Mouse (Mus musculus) thymus, postnatal 14 days (tissue): ENCODE measurements around the gene Rhbdl1.
"Not testable (repeated sequence)": the region's sequence is repeated elsewhere in the genome, so short reads cannot be mapped to it uniquely, and the experiment has no call there.

Source experiments
- DNase-seq: peaks from one replicate; pipeline ENCODE4 v3.0.0; 2021

Gene Rhbdl1

DNA sequence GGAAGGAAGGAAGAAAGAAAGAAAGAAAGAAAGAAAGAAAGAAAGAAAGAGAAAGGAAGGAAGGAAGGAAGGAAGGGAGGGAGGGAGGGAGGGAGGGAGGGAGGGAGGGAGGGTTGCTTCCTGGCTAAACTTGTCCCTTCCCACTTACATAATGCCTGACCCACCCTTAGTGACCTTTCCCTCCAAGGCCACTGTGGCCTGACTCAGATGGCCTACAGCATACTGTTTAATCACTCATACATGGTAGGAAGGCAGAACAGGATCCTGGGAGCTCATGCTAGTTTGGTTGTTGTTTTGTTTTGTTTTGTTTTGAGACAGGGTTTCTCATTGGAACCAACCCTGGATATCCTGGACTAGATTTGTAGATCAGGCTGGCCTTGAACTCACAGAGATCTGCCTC lies 34.5 kb upstream of the Rhbdl1 start:
- DNase-seq = not testable (repeated sequence)

DNA sequence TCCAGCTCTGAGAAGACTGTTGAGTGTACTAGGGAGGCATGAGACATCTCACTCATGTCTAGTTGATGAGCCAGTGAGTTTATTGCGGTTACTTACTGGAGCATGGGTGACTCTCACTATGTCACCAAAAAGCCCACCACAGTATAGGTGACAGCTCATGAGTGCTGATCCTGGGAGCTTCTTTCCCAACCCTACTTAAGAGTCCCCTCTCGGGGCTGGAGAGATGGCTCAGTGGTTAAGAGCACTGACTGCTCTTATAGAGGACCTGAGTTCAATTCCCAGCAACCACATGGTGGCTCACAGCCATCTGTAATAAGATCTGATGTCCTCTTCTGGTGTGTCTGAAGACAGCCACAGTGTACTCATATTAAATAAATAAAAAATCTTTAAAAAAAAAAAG lies 32.9 kb upstream of the Rhbdl1 start:
- no peak for DNase-seq

DNA sequence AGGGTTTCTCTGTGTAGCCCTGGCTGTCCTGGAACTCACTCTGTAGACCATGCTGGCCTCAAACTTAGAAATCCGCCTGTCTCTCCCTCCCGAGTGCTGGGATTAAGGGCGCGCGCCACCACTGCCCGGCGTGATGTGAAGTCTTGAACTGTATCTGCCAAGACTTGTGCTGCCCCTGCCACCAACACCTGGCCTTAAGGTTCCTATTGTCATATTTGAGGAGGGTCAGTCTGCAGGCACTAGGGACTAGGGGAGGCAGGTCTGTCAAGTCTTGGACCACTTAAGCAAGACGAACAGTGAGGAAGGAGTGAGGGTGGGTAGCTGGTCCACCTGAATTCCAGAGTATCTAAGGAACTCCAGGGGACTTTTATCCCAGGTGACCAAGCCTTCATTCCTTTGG lies 32.4 kb upstream of the Rhbdl1 start:
- DNase-seq = no peak

DNA sequence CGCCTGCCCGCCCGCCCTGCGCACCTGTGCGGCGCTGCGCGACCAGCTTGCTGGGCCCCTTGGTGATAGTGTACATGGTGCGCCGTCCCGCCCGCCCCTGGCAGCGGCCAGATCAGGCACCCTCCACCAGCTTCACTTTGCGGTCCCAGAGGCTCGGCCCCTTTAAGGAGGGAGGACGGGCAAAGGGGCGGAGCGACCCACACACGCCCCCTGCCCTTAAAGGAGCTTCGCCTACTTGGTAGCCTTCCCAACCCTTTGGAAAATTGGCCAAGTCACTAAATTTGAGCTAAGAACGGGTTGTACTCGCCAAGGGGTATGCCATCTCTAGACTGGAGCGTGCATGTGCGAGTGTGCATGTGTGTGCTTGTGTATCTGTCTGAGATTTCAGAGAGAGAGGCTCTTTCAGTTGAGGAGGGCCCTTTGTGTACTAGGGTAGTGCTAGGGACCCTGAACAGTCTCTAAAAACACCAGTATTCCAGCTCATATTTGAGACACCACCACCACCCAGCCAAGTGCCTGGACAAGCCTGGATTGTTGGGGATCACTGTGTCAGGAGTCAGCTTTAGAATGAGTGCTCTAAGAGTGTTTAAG lies 31.6 kb upstream of the Rhbdl1 start, which contains the start of gene Mcrip2:
TSS of gene Mcrip2 (minus strand) at position 164 of the 591 bp plus-strand sequence.
- DNase-seq = peak; percentile 79

DNA sequence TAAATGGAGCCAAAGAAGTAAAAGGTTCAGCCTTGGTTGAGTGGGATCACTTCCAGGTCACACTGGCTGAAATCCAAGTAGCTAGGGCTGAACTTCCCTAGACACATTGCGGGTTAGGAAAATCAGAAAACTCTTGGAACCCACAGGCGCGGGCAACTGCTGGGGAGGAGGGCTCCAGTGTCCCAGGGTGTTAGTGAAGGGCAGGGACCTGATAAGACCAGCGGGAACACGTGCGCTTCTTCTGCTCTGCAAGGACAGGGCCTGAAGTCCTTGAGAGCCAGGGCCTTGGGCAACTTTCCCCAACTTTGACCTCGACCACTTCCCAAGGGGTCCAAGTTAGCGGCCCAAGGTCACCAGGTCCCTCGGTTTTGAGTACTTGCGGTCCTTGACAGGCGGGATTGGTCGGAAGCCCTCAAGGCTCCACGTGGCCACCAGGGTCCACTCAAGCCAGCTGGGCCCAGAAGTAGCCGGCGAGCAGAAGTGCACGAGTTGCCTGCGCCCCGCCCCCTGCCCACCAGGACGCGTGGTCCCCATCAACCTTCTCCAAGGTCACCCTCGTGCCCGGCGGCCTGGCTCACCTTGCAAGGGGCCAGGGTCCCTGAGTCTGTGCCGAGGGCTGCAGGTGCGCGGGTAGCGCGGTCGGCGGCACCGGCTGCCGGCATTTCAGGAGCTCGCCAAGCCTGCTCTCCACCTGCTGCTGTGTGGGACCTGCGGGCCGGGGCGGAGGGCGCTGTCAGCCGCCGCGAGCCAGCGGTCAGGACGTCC lies 30.9 kb upstream of the Rhbdl1 start:
- DNase-seq = no peak

DNA sequence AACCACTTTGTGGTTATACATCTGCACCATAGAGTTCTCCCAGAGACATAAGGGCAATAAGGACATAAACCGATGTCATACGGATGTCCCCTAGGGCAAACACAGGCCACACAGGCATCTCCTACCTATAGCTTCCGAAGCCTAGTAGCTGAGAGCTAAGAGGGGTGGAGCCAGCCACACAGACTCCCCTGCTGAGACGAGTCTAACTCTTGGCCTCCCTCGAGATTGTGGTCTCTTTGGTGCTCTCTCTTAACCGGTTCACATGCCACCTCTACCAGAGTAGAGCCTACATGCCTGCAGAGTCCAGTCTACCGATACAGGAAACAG lies 30.4 kb upstream of the Rhbdl1 start:
- peak; percentile 57 for DNase-seq

- no peak for DNase-seq
Observed at GRCm38 (mm10) chr17:25866172-25866571, 29.1 kb upstream of the Rhbdl1 start.

- DNase-seq = no peak
Observed at GRCm38 (mm10) chr17:25865288-25865687, 28.2 kb upstream of the Rhbdl1 start.

DNA sequence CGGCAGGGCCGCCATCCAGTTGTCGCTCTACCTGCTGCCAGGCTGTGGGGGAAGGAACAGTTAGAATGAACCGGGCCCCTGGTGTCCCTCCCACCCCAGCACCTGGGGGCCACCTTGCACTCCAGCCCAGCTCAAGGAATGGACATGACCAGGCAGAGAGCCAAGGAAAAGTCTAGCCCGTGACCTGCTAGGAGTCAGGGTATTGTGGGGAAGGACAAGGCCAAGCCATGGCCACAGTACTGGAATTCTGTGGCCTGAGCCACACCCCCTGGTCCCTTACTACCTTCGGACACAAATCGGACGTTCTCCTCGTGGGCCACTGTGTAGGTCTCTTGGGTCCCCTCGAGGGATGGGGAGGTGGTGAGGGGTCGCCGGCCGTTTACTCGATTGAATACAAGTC lies 27.2 kb upstream of the Rhbdl1 start:
- no peak for DNase-seq

DNA sequence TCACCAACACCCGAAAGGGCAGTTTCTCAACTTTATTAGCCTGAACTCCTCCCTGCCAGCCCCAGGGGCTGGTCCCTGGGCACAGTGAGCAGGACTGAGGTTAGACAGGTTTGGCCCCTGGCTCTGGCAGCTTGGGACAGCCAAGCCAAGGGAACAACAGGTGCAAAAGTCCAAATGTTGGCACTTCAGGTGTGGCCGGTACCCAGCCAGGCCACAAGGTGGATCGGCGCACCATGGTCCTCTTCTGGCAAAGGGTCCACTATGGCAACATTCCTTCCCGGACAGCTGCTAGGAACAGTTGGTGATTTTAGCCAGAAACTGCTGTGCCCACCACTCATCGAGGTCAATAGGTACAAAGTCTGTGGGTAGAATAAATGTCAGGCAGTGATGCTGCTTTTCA lies 26.6 kb upstream of the Rhbdl1 start:
- no peak for DNase-seq

GRCm38 (mm10) chr17:25861704-25862612 lies 24.9 kb upstream of the Rhbdl1 start:
- no peak for DNase-seq

DNA sequence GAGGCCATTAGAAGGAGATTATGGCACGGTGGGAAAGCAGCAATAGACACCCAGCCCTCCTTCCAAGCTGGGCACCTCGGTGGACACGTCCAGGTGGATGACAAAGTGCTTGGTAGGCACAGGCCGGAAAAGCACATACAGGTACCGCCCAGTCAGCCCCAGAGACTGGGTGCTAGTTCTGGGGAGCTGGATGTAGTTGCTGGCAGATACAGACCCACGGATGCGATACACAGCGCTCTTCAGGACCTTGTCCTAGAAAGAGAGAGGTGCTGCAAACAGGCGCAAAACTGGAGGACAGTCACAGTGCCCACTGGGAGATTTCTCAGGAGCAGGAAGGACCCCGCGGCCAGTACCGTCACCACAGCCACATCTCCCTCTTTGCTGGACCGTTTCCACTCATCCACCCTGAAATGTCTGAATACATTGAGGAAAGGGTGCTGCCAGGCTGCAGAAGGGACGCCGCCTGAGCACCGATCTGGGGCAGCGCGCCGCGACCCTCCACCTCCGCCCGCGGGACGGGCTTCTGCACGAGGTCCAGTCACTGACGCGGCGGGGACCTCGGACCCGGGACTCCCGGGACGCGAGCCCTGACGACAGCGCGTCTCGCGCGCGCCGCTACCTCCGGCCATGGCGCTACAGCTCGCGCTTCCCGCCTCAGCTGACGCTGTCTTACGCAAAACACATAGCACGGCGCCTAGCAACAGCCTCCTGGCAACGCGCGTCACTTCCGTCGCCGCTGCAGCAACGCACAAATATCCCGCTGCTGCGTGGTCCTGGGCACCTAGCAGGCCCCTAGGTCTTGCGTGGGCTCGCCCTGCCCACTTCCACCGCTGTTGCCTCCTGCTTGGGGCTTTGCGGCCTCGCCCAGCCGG lies 24.0 kb upstream of the Rhbdl1 start, which contains the start of gene Wdr90:
TSS of gene Wdr90 (minus strand) at position 670 of the 872 bp plus-strand sequence.
- peak; percentile 91 for DNase-seq

DNA sequence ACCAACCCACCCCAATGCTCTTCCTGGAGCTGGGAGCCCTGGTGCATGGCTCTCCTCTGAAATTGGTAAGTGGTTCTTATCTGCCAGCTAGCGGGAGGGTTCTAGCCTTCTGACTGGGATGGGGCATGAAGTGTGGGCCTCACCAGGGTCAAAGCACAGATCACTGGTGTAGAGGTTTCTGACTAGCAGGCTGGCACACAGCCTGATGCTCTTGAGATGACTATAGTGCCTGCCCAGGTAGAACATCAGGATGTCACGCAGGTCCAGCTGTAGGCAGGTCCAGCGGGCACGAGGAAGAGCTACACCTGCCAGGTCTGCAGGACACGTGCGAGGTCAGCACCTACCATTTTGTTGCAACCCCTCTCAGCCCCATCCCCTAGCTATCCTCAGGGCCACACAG lies 23.1 kb upstream of the Rhbdl1 start:
- no peak for DNase-seq

DNA sequence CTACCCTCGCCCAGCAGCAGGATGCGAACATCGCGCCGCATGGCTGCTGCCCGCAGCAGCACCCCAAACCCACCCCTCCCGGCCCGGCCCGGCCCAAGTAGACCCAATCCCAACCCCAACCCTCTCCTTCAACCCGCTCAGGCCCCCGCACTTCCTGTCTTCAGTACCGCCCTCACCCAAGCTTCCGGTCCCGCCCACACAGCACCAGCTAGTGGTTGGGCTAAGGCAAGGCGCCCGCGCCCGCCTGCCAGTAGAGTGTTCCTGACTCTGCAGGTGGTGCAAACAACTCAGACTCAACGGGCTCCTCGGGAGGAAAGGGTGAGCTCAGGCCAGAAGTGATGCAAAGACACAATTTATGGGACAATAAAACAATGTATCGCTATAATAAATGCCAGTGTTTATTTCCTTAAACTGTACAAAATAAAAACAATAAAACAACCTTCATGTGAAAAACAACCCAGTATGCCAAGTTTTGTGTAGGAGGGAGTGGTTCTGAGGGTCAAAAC lies 7.4 kb upstream of the Rhbdl1 start, which contains the start of gene Rhot2:
TSS of gene Rhot2 (minus strand) at position 456 of the 506 bp plus-strand sequence.
- peak; percentile 98 for DNase-seq

- DNase-seq = no peak
Observed at GRCm38 (mm10) chr17:25843636-25844395, 6.7 kb upstream of the Rhbdl1 start.

- DNase-seq = no peak
Observed at GRCm38 (mm10) chr17:25843122-25843521, 6.0 kb upstream of the Rhbdl1 start.

- no peak for DNase-seq
Observed at GRCm38 (mm10) chr17:25842509-25842908, 5.4 kb upstream of the Rhbdl1 start.

DNA sequence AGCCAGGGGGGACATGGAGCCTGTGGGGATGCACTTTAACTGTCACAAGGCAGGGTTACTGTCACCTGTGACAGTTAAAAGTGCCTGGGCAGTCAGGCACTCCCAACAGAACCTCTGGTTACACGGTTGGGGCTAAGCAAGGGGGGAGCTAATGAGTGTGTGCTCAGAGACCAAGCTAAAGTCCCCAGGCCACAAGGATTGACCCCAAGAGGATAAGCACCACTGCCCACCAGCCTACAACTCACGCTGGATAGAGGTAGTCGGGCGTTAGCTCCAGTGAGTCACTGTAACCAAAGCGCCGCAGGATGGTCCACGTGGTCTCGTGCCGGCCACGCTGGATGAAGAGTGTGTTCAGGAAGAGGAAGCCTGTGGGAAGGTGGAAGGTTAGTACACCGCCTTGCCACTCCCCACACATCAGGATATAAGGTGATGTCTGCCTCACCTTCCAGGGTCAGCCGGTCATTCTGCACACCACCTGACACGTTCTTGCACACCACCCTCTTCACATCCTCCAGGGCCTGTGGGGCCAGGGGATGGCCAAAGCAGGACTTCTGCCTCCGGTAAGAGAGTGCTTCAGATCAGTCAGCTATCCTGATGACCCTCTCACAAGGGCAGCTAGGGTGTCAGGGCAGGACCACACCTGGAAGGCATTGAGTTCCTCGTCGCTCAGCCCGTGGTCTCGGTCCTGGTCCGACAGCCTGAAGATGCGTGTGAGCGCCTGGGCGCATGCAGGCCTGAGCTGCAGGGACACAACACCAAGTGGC lies 4.2 kb upstream of the Rhbdl1 start, which contains the start of gene Gm20683:
TSS of gene Gm20683 (minus strand) at position 647 of the 764 bp plus-strand sequence.
- DNase-seq = no peak

- no peak for DNase-seq
Observed at GRCm38 (mm10) chr17:25840519-25840918, 3.4 kb upstream of the Rhbdl1 start.

GRCm38 (mm10) chr17:25839455-25840235 lies 2.5 kb upstream of the Rhbdl1 start:
- DNase-seq = no peak
